Mouse (Mus musculus) large intestine, adult 2 months (tissue): ENCODE measurements at regions not wholly inside any gene's neighbourhood (a gene's known extent, or its start where the extent isn't known, plus 50 kb on each side); places are given as distances from the start of the nearest gene placed in this dataset.

ENCODE experiments used
- DNase-seq: peaks from one replicate; pipeline ENCODE4 v3.0.0-alpha.2; 2012; ENCODE audit warnings: low read depth, low spot score
- WGBS: fragments of 180-500 bp; shearing (Covaris S2); methylation state at CpG from one replicate; pipeline ENCODE4 v1.1.7; 2018; 5-methylcytosine and 5-hydroxymethylcytosine counted together

- 87% methylated on average over 4 of the region's 4 CpGs for WGBS
- DNase-seq = no peak
Observed at GRCm38 (mm10) chr2:74373056-74373455, 206.2 kb downstream of the Lnpk start.

- DNase-seq = no peak
- WGBS = 95% methylated on average over 2 of the region's 2 CpGs
Observed at GRCm38 (mm10) chr2:74363255-74363654, 216.0 kb downstream of the Lnpk start.

GRCm38 (mm10) chr2:74354591-74354990 lies 224.6 kb downstream of the Lnpk start:
- DNase-seq = no peak
- WGBS = 79% methylated on average over 8 of the region's 8 CpGs

- 56% methylated on average over 6 of the region's 6 CpGs for WGBS
- DNase-seq = no peak
Observed at GRCm38 (mm10) chr2:74349809-74350208, 229.4 kb downstream of the Lnpk start.

GRCm38 (mm10) chr2:74306301-74306700 lies 272.9 kb downstream of the Lnpk start:
- WGBS = 89% methylated on average over 9 of the region's 9 CpGs
- no peak for DNase-seq

- DNase-seq = no peak
- 20% methylated on average over 9 of the region's 9 CpGs for WGBS
Observed at GRCm38 (mm10) chr2:74300885-74301451, 278.3 kb downstream of the Lnpk start.

GRCm38 (mm10) chr2:74300366-74300791 lies 278.9 kb downstream of the Lnpk start:
- 2% methylated on average over 11 of the region's 11 CpGs for WGBS
- no peak for DNase-seq

GRCm38 (mm10) chr2:74292641-74293040 lies 286.6 kb downstream of the Lnpk start:
- DNase-seq = no peak
- 68% methylated on average over 7 of the region's 7 CpGs for WGBS

GRCm38 (mm10) chr2:74291416-74292396 lies 287.5 kb downstream of the Lnpk start:
- WGBS = 80% methylated on average over 8 of the region's 8 CpGs
- no peak for DNase-seq

- WGBS = 93% methylated on average over 4 of the region's 4 CpGs
Observed at GRCm38 (mm10) chr2:74285624-74286023, 293.6 kb downstream of the Lnpk start.

GRCm38 (mm10) chr2:74264963-74265362 lies 314.3 kb downstream of the Lnpk start:
- 33% methylated on average over 6 of the region's 6 CpGs for WGBS
- DNase-seq = no peak

More at GRCm38 (mm10) chr2:74285624-74286023, 293.6 kb downstream of the Lnpk start:
- DNase-seq = no peak

- no peak for DNase-seq
- 10% methylated on average over 8 of the region's 8 CpGs for WGBS
Observed at GRCm38 (mm10) chr2:74257034-74257781, 322.0 kb downstream of the Lnpk start.

- no peak for DNase-seq
- WGBS = 90% methylated on average over 3 of the region's 3 CpGs
Observed at GRCm38 (mm10) chr2:74247521-74247920, 331.7 kb downstream of the Lnpk start.

- no peak for DNase-seq
- 84% methylated on average over 4 of the region's 4 CpGs for WGBS
Observed at GRCm38 (mm10) chr2:74246631-74247030, 332.6 kb downstream of the Lnpk start.

GRCm38 (mm10) chr2:74244203-74244602 lies 333.1 kb upstream of the Atp5g3 start:
- DNase-seq = no peak
- 79% methylated on average over 6 of the region's 6 CpGs for WGBS

- 46% methylated on average over 9 of the region's 9 CpGs for WGBS
Observed at GRCm38 (mm10) chr2:74243801-74244200, 332.7 kb upstream of the Atp5g3 start.

GRCm38 (mm10) chr2:74239586-74239985 lies 328.5 kb upstream of the Atp5g3 start:
- 93% methylated on average over 10 of the region's 10 CpGs for WGBS
- no peak for DNase-seq

More at GRCm38 (mm10) chr2:74243801-74244200, 332.7 kb upstream of the Atp5g3 start:
- DNase-seq = no peak

GRCm38 (mm10) chr2:74217437-74217836 lies 306.3 kb upstream of the Atp5g3 start:
- DNase-seq = no peak
- 89% methylated on average over 3 of the region's 3 CpGs for WGBS

GRCm38 (mm10) chr2:74210210-74210609 lies 299.1 kb upstream of the Atp5g3 start:
- no peak for DNase-seq
- WGBS = 56% methylated on average over 9 of the region's 9 CpGs

- 73% methylated on average over 3 of the region's 3 CpGs for WGBS
Observed at GRCm38 (mm10) chr2:74209421-74209917, 298.3 kb upstream of the Atp5g3 start.

More at GRCm38 (mm10) chr2:74209421-74209917, 298.3 kb upstream of the Atp5g3 start:
- DNase-seq = no peak
